Mouse (Mus musculus): ENCODE data around the gene Rccd1.

GRCm38 (mm10) chr7:80357156-80357555, 32.9 kb upstream of the Rccd1 start:
- no peak for TF ChIP-seq EP300 (IDR thresholded peaks at IDR 0.05; ENCODE audit: low read depth)
- no peak for TF ChIP-seq CTCF (IDR thresholded peaks at IDR 0.05; ENCODE audit: low read depth)
